Mouse (Mus musculus) neural tube, embryonic 11.5 days (tissue): ENCODE data around the gene Rraga. TPM values are rescaled to one million over a fixed set of nuclear protein-coding genes. Genes with fewer than 3 reads are reported as not detected.
A peak's percentile ranks its signal among the peaks of the same experiment; 100 is the strongest.

Source experiments
- ATAC-seq: fragments of 200-750 bp; cut with Nextera tagmentation; 2 replicates; pipeline ENCODE4 v1.8.0; 2017; ENCODE audit warnings: moderate number of reproducible peaks, mild to moderate bottlenecking, moderate TSS enrichment, moderate library complexity; ENCODE audit not compliant: insufficient read depth, low FRiP score, low TSS enrichment
- DNase-seq: peaks from one replicate; pipeline ENCODE4 v3.0.0-alpha.2; 2015; ENCODE audit warnings: low spot score
- H3K27ac ChIP-seq: fragments of 300-500 bp; sonication (generic); 2 replicates; pipeline ENCODE4 v1.5.1; 2014; ENCODE audit warnings: low read depth, mild to moderate bottlenecking, low read length
- H3K27me3 ChIP-seq: fragments of 300-500 bp; sonication (generic); 2 replicates; pipeline ENCODE4 v1.6.1; 2014; ENCODE audit warnings: mild to moderate bottlenecking, low read length, mixed read lengths; ENCODE audit not compliant: control insufficient read depth, insufficient read depth
- H3K36me3 ChIP-seq: fragments of 300-500 bp; sonication (generic); 2 replicates; pipeline ENCODE4 v1.6.1; 2014; ENCODE audit warnings: mild to moderate bottlenecking, low read length, moderate library complexity, mixed read lengths; ENCODE audit not compliant: control insufficient read depth, insufficient read depth
- H3K4me1 ChIP-seq: fragments of 300-500 bp; sonication (generic); 2 replicates; pipeline ENCODE4 v1.6.1; 2014; ENCODE audit warnings: low read length, mixed read lengths; ENCODE audit not compliant: control insufficient read depth, insufficient read depth
- H3K4me2 ChIP-seq: fragments of 300-500 bp; sonication (generic); 2 replicates; pipeline ENCODE4 v1.6.1; 2014; ENCODE audit warnings: low read depth, mild to moderate bottlenecking, moderate library complexity
- H3K4me3 ChIP-seq: fragments of 300-500 bp; sonication (generic); 2 replicates; pipeline ENCODE4 v1.5.1; 2014; ENCODE audit warnings: low read depth, low read length
- H3K9ac ChIP-seq: fragments of 300-500 bp; sonication (generic); 2 replicates; pipeline ENCODE4 v1.6.1; 2014; ENCODE audit warnings: mild to moderate bottlenecking, low read length
- H3K9me3 ChIP-seq: fragments of 300-500 bp; sonication (generic); 2 replicates; pipeline ENCODE4 v1.6.1; 2016; ENCODE audit warnings: low read length; ENCODE audit not compliant: control insufficient read depth
- WGBS: fragments of 180-500 bp; shearing (Covaris S2); extraction: QIAGEN DNeasy Blood & Tissue Kit; methylation state at CpG from one replicate; pipeline ENCODE4 v1.1.7; 2014; 5-methylcytosine and 5-hydroxymethylcytosine counted together
- polyA plus RNA-seq: library from polyadenylated mRNA; unstranded; fragments of >200 nt; fragmentation: Nextera tagmentation; extraction: Ambion mirVana; gene quantifications from 2 replicates; pipeline ENCODE4 v1.2.1, GENCODE M21; 2014

Gene Rraga
- polyA plus RNA-seq, 1 experiment from 2014 or later: 137 TPM

DNA sequence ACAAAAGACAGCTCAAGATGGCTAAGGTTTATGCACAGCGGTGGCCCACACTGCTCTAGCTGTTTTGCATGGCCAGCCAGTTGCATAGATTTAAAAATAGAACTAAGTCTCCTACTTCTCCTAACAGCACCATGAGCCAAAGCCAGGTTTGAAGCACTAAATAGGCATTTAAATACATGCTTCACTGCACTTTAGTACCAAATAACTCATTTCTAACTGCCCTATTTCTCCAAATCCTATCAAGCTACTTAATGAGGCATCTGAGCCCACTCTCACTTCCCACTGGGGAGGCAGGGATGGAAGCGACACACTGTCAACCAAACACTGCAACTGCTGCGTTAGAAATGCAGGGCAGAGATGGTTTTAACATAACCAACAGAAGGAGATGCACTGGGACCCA lies 31.5 kb upstream of the Rraga start:
- Histone ChIP-seq H3K4me1 (no peaks in the 10 kb centered on the region), H3K9ac (no peak overlapping the region), H3K27me3 (no peaks in the 10 kb centered on the region), H3K4me3 (no peak overlapping the region), H3K9me3 (no peaks in the 10 kb centered on the region), H3K36me3 (no peaks in the 10 kb centered on the region), H3K4me2 (no peak overlapping the region), H3K27ac (0 out of 2 replicates have a peak overlapping the region, but pooled peaks have one; percentile 39)
- DNase-seq: no peak
- WGBS: 75% methylated on average over 3 of the region's 3 CpGs
- peak; percentile 53; the same call in 1 of the 2 replicates for ATAC-seq

DNA sequence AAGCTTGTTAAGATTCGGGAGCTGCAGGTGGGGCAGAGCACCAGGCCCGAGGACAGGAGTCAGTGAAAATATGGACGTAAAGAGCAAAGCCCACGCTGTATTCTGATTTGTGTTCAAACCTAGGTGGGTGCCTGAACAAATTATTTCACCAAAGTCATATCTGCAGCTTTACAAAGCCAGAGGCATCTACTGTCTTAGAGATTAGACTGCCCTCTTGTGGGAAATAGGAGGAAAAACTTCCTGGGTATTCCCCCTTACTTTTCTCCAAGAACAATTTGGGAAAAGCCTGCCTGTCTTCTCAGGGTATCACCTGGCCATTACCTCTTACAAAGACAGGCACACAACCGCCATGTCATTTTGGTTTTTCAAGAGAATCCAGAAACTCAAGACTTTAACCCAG lies 29.9 kb upstream of the Rraga start:
- Histone ChIP-seq H3K27me3 (no peaks in the 10 kb centered on the region), H3K9me3 (no peaks in the 10 kb centered on the region), H3K9ac (no peak overlapping the region), H3K4me1 (no peaks in the 10 kb centered on the region), H3K27ac (no peak overlapping the region), H3K36me3 (no peaks in the 10 kb centered on the region), H3K4me2 (no peak overlapping the region), H3K4me3 (no peak overlapping the region)
- DNase-seq: no peak
- 59% methylated on average over 5 of the region's 5 CpGs for WGBS
- ATAC-seq: no peak

DNA sequence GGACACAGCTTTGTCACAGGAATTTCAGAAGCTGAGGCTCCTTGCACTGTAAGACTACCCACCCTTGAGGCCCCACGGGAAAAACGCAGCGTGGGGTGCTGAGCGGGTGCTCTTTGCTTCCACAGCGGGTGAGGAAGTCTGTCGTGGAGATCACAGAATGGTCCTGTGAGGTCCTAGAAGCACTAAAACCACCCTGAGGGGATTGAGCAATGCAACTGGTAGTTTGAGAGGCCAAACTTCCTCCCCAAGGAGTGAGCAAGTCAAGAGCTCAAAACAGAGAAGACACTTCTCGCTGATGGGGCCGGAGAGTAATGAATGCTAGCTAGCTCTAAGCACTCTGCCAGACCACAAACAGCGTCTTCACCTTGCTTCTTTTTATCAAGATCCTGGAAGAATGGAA lies 27.1 kb upstream of the Rraga start:
- ATAC-seq: no peak
- DNase-seq: no peak

DNA sequence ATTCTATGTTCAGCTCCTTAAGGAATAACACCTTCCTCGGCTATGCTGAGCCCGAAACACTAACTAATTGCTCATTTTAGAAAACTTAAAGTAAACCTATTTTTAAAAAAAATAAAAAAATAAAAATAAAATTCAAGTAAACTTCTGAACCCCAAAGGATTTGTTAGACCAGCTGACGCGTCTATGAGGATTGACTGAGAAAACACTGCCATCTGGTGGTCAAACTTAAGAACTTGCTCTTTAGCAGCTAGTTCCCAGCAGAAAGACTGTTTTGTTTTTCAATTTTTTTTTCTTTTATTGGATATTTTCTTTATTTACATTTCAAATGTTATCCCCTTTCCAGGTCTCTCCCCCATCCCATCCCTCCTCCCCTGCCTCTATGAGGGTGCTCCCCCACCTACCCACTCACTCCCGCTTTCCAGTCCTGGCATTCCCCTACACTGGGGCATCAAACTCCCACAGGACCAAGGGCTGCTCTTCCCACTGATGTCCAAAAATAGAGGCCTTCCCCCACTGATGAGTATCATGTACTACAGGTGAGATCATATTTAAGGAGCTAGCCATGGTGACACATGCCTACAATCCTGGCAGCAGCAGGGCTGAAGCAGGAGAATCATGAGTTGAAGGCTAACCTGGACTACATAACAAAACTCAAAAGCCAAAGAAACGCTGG lies 20.3 kb upstream of the Rraga start:
- ATAC-seq: peak; percentile 41; the same call in 1 of the 2 replicates
- DNase-seq: peak; percentile 52
- WGBS: 25% methylated on average over 6 of the region's 6 CpGs

More for the DNA sequence above, 27.1 kb upstream of the Rraga start:
- no peaks in the 10 kb centered on the region for H3K27me3 ChIP-seq
- H3K27ac ChIP-seq: no peak overlapping the region
- 85% methylated on average over 9 of the region's 9 CpGs for WGBS
- no peaks in the 10 kb centered on the region for H3K36me3 ChIP-seq
- H3K9me3 ChIP-seq: no peaks in the 10 kb centered on the region
- H3K4me3 ChIP-seq: no peak overlapping the region
- no peaks in the 10 kb centered on the region for H3K4me1 ChIP-seq
- H3K9ac ChIP-seq: no peak overlapping the region
- H3K4me2 ChIP-seq: no peak overlapping the region

DNA sequence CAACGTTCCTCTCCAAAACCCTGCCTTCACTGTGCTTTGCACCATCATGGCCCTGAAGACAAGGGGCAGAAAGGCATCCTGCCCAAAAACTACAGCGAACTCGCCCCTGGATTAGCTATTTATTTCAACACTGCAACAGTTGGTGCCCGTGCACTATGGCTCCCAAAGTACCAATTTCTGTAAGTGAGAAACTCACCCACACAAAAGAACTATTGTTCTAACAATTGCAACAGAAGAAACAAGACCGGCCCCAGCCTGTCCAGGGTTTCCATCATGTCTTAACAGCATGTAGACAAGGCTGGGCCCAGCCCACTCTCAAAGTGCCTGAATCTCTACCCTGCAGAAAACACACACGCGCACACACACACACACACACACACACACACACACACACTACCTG lies 18.1 kb upstream of the Rraga start:
- ATAC-seq (no peak), DNase-seq (no peak)
- Histone ChIP-seq H3K4me1 (no peaks in the 10 kb centered on the region), H3K27me3 (no peaks in the 10 kb centered on the region), H3K4me2 (no peak overlapping the region), H3K4me3 (no peak overlapping the region), H3K27ac (no peak overlapping the region), H3K9me3 (no peaks in the 10 kb centered on the region), H3K9ac (no peak overlapping the region), H3K36me3 (no peaks in the 10 kb centered on the region)
- 72% methylated on average over 7 of the region's 7 CpGs for WGBS

More for the DNA sequence above, 20.3 kb upstream of the Rraga start:
- H3K4me1 ChIP-seq: no peaks in the 10 kb centered on the region
- no peak overlapping the region for H3K4me2 ChIP-seq
- no peak overlapping the region for H3K4me3 ChIP-seq
- H3K36me3 ChIP-seq: no peaks in the 10 kb centered on the region
- H3K9me3 ChIP-seq: no peaks in the 10 kb centered on the region
- H3K27ac ChIP-seq: no peak overlapping the region
- H3K9ac ChIP-seq: no peak overlapping the region
- no peaks in the 10 kb centered on the region for H3K27me3 ChIP-seq

DNA sequence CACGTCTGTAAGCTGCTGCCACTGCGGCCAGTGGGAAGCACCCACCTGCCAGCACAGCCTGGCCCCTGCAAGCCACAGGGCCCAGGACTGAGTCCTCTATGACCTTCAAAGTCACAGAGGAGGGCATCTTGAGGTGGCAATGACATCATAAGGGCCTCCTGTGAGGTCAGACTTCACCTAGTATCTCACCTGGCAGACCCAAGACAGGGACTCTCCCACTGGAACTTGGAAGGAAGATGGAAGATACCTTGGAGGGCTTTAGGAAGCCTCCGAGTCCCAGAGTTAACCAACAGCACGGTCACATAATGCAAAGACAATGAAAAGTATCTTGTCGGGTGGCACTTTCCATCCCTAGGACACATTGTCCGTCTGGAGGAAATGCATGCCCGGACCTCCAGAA lies 17.2 kb upstream of the Rraga start, which contains the start of gene Saxo1:
Gene Saxo1, minus strand, starts transcription at position 101 of the 400 bp plus-strand sequence.
- ATAC-seq (no peak; the same call in 1 of the 2 replicates), DNase-seq (no peak)
- H3K36me3 ChIP-seq: no peaks in the 10 kb centered on the region
- no peak within 1 kb of the TSS for H3K9ac ChIP-seq
- no peaks in the 10 kb centered on the region for H3K4me1 ChIP-seq
- H3K4me2 ChIP-seq: no peak within 1 kb of the TSS
- H3K27me3 ChIP-seq: no peaks in the 10 kb centered on the region
- no peak within 1 kb of the TSS for H3K27ac ChIP-seq
- 92% methylated on average over 7 of the region's 7 CpGs for WGBS
- H3K4me3 ChIP-seq: no peak within 1 kb of the TSS
- H3K9me3 ChIP-seq: no peaks in the 10 kb centered on the region

- Histone ChIP-seq H3K9me3 (no peaks in the 10 kb centered on the region), H3K4me2 (no peak overlapping the region), H3K27me3 (no peaks in the 10 kb centered on the region), H3K36me3 (no peaks in the 10 kb centered on the region), H3K4me1 (no peaks in the 10 kb centered on the region), H3K27ac (no peak overlapping the region), H3K4me3 (no peak overlapping the region), H3K9ac (no peak overlapping the region)
- ATAC-seq (no peak), DNase-seq (no peak)
- WGBS: 78% methylated on average over 4 of the region's 4 CpGs
Observed at GRCm38 (mm10) chr4:86559006-86559405, 16.5 kb upstream of the Rraga start.

DNA sequence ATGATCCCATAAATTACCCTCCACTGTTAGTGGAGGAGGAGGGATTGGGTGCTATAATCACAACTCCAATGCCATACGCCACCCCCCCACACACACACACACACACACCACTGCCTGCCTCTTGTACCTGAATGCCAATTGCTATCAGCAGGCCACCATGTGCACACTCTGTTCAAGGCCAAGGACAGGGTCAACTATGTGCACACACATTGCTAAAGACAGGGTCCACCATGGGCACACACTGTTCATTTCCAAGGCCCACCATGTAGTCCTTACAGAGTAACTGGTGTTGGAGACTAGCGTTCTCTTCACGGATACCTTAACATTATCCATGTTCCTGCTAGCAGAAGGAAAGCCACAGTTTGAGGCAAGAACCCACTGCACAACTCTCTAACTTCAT lies 14.4 kb upstream of the Rraga start:
- Histone ChIP-seq H3K4me2 (no peak overlapping the region), H3K27me3 (no peaks in the 10 kb centered on the region), H3K9me3 (no peaks in the 10 kb centered on the region), H3K36me3 (no peaks in the 10 kb centered on the region), H3K4me3 (no peak overlapping the region), H3K9ac (no peak overlapping the region), H3K4me1 (no peaks in the 10 kb centered on the region), H3K27ac (no peak overlapping the region)
- DNase-seq: no peak
- 96% methylated on average over 3 of the region's 3 CpGs for WGBS
- ATAC-seq: no peak

DNA sequence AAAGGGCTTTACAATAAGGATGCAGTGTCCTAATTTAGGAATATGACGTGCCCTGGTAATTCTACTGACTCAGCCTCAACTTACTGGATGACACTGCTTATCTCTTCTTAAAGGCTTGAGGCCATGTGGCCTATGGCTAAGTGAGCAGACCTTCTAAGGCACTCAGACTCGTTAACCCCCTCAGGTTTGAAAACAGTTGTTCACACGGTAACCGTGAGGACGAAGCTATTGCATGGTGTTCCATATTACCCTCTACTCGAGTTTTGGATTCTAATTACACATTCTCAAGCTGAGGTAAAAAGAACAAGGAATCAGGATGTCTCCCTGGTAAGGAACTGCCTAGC lies 557 bp upstream of the Rraga start:
- WGBS: 19% methylated on average over 6 of the region's 6 CpGs
- Histone ChIP-seq H3K27ac (peak overlapping the region; percentile 97), H3K4me2 (peak overlapping the region; percentile 46), H3K9me3 (no peaks in the 10 kb centered on the region), H3K4me1 (peaks cover 8% of the 10 kb centered on the region), H3K4me3 (peak overlapping the region; percentile 84), H3K36me3 (no peaks in the 10 kb centered on the region), H3K9ac (peak overlapping the region; percentile 93), H3K27me3 (no peaks in the 10 kb centered on the region)
- no peak for DNase-seq
- peak; percentile 48 for ATAC-seq
